Mouse (Mus musculus): ENCODE measurements at regions not wholly inside any gene's neighbourhood (a gene's known extent, or its start where the extent isn't known, plus 50 kb on each side); places are given as distances from the start of the nearest gene placed in this dataset.
"Not testable (repeated sequence)": the region's sequence is repeated elsewhere in the genome, so short reads cannot be mapped to it uniquely, and the experiment has no call there.

DNA sequence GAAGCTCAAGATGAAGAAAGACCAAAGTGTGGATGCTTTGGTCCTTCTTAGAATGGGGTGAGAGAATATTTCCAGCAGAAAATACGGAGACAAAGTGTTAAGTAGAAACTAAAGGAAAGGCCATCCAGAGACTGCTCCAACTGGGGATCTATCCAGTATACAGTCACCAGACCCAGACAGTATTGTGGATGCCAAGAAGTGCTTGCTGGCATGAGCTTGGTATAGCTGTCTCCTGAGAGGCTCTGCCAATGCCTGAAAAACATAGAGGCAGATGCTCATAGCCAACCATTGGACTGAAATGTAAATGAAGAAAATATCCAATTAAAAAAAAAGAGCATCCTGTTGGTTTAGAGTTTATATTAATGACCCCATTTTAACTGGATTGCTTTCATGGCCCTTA is 253.8 kb downstream of the Gm8797 start:
- no peak overlapping the region for H3K4me2 ChIP-seq (ENCODE audit: low read depth, low read length)
- no peak overlapping the region for H3K27ac ChIP-seq (ENCODE audit: low read length)
- H3K27me3 ChIP-seq (ENCODE audit: control insufficient read depth, insufficient read depth, low read depth, low read length): no peaks in the 10 kb centered on the region
- no peak for ATAC-seq (ENCODE audit: low read depth)
- H3K36me3 ChIP-seq (ENCODE audit: control insufficient read depth, insufficient read depth, low read length): no peaks in the 10 kb centered on the region
- H3K4me1 ChIP-seq (replicated peaks; ENCODE audit: control insufficient read depth, insufficient read depth, low read length): no peaks in the 10 kb centered on the region
- WGBS: 82% methylated on average over 1 of the region's 1 CpGs
- H3K9ac ChIP-seq (ENCODE audit: low read length): no peak overlapping the region
- no peak overlapping the region for H3K4me3 ChIP-seq (ENCODE audit: low read length)
- no peaks in the 10 kb centered on the region for H3K9me3 ChIP-seq (ENCODE audit: control insufficient read depth, low read length)

DNA sequence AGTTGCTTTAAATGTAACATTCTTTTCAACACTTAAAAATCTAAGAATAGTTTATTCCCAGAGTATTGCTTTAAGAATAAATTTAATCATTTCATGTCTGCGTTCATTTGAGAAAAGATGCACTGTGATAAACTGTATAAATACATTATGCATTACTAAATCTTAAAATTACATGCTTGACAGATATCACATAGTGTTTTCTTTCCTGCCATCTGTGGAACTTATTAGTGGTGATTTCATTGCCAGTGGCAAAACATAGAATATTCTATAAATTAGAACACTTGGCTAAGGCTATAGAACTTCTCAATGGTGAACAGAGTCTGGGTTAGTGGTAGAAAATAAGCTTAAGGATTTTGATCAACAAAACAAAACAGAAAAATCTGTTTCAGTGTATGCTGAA is 268.1 kb downstream of the Gm8797 start:
- H3K4me1 ChIP-seq (replicated peaks; ENCODE audit: control insufficient read depth, insufficient read depth, low read length): no peaks in the 10 kb centered on the region
- H3K9me3 ChIP-seq (ENCODE audit: control insufficient read depth, low read length): no peaks in the 10 kb centered on the region
- no peak overlapping the region for H3K9ac ChIP-seq (ENCODE audit: low read length)
- H3K27ac ChIP-seq (ENCODE audit: low read length): no peak overlapping the region
- H3K27me3 ChIP-seq (ENCODE audit: control insufficient read depth, insufficient read depth, low read depth, low read length): no peaks in the 10 kb centered on the region
- H3K4me2 ChIP-seq (ENCODE audit: low read depth, low read length): no peak overlapping the region
- ATAC-seq (ENCODE audit: low read depth): no peak
- no peaks in the 10 kb centered on the region for H3K36me3 ChIP-seq (ENCODE audit: control insufficient read depth, insufficient read depth, low read length)
- 72% methylated on average over 1 of the region's 1 CpGs for WGBS
- H3K4me3 ChIP-seq (ENCODE audit: low read length): no peak overlapping the region

DNA sequence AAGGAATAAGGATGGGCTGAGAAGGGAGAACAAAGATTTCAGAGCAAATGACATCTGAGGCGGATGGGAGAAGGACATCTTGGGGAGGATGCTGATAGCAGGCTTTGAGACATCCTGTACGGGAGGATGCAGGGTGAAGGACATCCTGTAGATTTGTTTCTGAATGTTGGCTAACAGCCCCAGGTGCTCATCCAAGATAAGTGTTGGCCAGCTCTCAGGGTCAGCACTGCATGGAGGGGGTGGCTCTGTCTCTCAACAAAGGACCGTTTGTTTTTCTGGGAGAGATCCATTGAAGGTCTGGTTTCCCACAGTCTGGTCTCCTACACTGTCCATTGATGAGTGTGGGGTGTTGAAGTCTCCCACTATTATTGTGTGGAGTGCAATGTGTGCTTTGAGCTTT is 290.7 kb downstream of the Gm8797 start:
- H3K4me1 ChIP-seq (replicated peaks; ENCODE audit: control insufficient read depth, insufficient read depth, low read length); H3K9me3 ChIP-seq (ENCODE audit: control insufficient read depth, low read length); H3K4me3 ChIP-seq (ENCODE audit: low read length); ATAC-seq (ENCODE audit: low read depth); H3K36me3 ChIP-seq (ENCODE audit: control insufficient read depth, insufficient read depth, low read length); H3K4me2 ChIP-seq (ENCODE audit: low read depth, low read length); H3K27me3 ChIP-seq (ENCODE audit: control insufficient read depth, insufficient read depth, low read depth, low read length); H3K27ac ChIP-seq (ENCODE audit: low read length); H3K9ac ChIP-seq (ENCODE audit: low read length): not testable (repeated sequence)
- 71% methylated on average over 3 of the region's 3 CpGs for WGBS

DNA sequence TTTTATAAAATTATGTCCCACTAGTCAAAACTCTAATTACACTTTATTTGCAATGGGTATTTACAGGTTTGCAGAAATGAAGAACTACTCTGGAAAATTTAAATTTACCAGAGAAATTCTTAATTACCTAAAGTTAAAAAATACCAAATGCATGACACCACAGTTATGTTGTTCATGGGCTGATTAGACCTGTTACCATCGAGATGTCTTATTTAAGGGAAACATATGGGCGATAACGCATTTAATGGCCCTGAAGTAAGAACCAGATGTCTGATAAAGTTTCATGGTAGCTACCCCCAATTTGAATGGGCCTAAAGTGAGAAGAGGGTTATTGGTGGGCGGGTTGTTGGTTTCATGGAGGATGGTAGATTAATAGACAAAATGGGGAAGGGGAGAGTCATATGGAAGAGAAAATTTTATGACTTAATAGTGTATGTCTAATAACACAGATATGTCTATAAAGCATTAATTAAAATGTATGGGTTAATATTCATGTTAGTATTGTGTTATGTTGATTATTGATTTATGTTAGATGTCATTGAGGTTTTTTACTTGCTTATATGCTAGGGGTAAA is 299.0 kb downstream of the Gm8797 start:
- Histone ChIP-seq H3K4me1 (replicated peaks; ENCODE audit: control insufficient read depth, insufficient read depth, low read length) (no peaks in the 10 kb centered on the region), H3K4me3 (ENCODE audit: low read length) (no peak overlapping the region), H3K27ac (ENCODE audit: low read length) (no peak overlapping the region), H3K9me3 (ENCODE audit: control insufficient read depth, low read length) (no peaks in the 10 kb centered on the region), H3K27me3 (ENCODE audit: control insufficient read depth, insufficient read depth, low read depth, low read length) (no peaks in the 10 kb centered on the region), H3K36me3 (ENCODE audit: control insufficient read depth, insufficient read depth, low read length) (no peaks in the 10 kb centered on the region), H3K9ac (ENCODE audit: low read length) (no peak overlapping the region), H3K4me2 (ENCODE audit: low read depth, low read length) (no peak overlapping the region)
- WGBS: 82% methylated on average over 4 of the region's 4 CpGs
- ATAC-seq (ENCODE audit: low read depth): no peak

DNA sequence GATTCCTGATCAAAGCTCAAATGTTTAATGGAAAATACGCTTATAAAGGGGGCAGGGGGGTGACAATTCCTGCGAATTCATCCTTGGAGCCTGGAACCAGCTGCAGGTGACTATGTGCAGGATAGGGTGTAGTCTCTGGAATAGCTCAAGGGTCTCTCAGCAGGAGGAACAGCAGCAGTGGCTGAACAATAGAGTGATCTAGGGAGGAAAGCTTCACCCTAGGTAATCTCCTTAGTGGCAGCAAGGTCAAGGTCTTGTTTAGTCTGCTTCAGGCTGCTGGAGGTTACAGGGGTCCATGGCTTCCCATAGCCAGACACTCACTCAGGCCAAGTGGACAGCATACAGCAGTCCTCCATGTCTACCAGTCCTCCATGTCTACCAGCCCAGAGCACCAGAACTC is 301.3 kb downstream of the Gm8797 start:
- no peak for ATAC-seq (ENCODE audit: low read depth)
- H3K4me1 ChIP-seq (replicated peaks; ENCODE audit: control insufficient read depth, insufficient read depth, low read length): no peaks in the 10 kb centered on the region
- WGBS: 70% methylated on average over 2 of the region's 2 CpGs
- H3K36me3 ChIP-seq (ENCODE audit: control insufficient read depth, insufficient read depth, low read length): no peaks in the 10 kb centered on the region
- H3K27me3 ChIP-seq (ENCODE audit: control insufficient read depth, insufficient read depth, low read depth, low read length): no peaks in the 10 kb centered on the region
- H3K9ac ChIP-seq (ENCODE audit: low read length): no peak overlapping the region
- H3K4me3 ChIP-seq (ENCODE audit: low read length): no peak overlapping the region
- H3K27ac ChIP-seq (ENCODE audit: low read length): no peak overlapping the region
- H3K9me3 ChIP-seq (ENCODE audit: control insufficient read depth, low read length): no peaks in the 10 kb centered on the region
- H3K4me2 ChIP-seq (ENCODE audit: low read depth, low read length): no peak overlapping the region

DNA sequence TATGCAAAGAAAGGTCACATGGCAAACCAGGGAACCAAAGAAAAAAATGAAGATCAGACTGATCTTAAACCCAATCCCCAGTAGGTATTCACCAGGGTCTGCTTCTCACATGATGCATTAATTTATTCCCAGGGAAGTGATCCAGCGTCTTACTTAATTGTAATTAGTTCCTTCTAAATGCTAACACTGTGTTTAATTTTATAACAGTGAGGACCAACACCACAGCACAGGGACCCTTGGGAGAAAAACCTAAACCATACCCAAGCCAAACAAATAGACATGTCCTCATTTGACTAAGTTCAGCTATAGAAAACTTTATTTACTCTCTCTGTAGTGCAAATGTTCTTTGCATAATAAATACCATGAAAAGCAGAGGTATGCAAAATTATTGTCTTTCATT is 333.2 kb downstream of the Gm8797 start:
- Histone ChIP-seq H3K9me3 (ENCODE audit: control insufficient read depth, low read length) (no peaks in the 10 kb centered on the region), H3K27me3 (ENCODE audit: control insufficient read depth, insufficient read depth, low read depth, low read length) (no peaks in the 10 kb centered on the region), H3K4me3 (ENCODE audit: low read length) (no peak overlapping the region), H3K9ac (ENCODE audit: low read length) (no peak overlapping the region), H3K4me2 (ENCODE audit: low read depth, low read length) (no peak overlapping the region), H3K27ac (ENCODE audit: low read length) (no peak overlapping the region), H3K36me3 (ENCODE audit: control insufficient read depth, insufficient read depth, low read length) (no peaks in the 10 kb centered on the region), H3K4me1 (replicated peaks; ENCODE audit: control insufficient read depth, insufficient read depth, low read length) (no peaks in the 10 kb centered on the region)
- ATAC-seq (ENCODE audit: low read depth): no peak
- 78% methylated on average over 1 of the region's 1 CpGs for WGBS

DNA sequence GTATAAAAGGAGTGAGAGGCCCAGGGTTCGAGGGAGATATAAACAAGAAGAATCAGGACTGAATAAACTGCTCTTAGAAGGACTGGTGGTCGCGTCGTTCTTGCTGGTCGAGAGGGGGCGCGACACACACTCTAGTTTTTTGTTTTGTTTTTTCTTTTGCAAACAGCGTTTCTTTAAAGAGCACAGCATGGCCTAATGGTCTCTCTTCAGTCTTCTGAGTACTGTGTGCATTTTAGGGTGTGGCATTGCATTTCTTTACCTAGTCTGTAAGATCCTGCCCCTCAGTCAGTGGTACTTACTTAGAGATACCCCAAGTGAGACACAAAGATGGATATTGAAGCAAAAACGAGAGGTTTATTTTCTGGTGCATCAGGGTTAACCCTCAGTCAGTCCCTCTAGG is 336.7 kb downstream of the Gm8797 start:
- WGBS: 65% methylated on average over 9 of the region's 9 CpGs
- Histone ChIP-seq H3K27ac (ENCODE audit: low read length) (no peak overlapping the region), H3K9me3 (ENCODE audit: control insufficient read depth, low read length) (no peaks in the 10 kb centered on the region), H3K4me1 (replicated peaks; ENCODE audit: control insufficient read depth, insufficient read depth, low read length) (no peaks in the 10 kb centered on the region), H3K4me3 (ENCODE audit: low read length) (no peak overlapping the region), H3K36me3 (ENCODE audit: control insufficient read depth, insufficient read depth, low read length) (no peaks in the 10 kb centered on the region), H3K4me2 (ENCODE audit: low read depth, low read length) (no peak overlapping the region), H3K9ac (ENCODE audit: low read length) (no peak overlapping the region), H3K27me3 (ENCODE audit: control insufficient read depth, insufficient read depth, low read depth, low read length) (no peaks in the 10 kb centered on the region)
- no peak for ATAC-seq (ENCODE audit: low read depth)

DNA sequence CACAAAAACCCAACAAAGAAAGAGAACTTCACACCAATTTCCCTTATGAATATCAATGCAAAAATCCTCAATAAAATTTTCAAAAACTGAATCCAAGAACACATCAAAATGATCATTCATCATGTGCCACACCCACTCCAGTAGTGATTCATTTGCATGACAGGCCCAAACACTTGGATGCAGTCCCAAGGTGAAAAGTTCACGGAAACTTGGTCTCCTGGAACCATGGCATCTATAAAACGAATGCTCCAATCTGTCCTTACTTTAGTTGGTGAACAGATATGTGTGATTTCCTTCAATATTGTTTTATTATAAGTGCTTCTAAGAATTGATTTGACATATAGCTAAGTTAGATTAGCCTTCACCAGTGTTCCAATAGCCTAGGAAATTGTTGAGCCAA is 343.3 kb downstream of the Gm8797 start:
- no peaks in the 10 kb centered on the region for H3K36me3 ChIP-seq (ENCODE audit: control insufficient read depth, insufficient read depth, low read length)
- H3K9ac ChIP-seq (ENCODE audit: low read length): no peak overlapping the region
- ATAC-seq (ENCODE audit: low read depth): no peak
- H3K4me1 ChIP-seq (replicated peaks; ENCODE audit: control insufficient read depth, insufficient read depth, low read length): no peaks in the 10 kb centered on the region
- no peak overlapping the region for H3K4me3 ChIP-seq (ENCODE audit: low read length)
- WGBS: 77% methylated on average over 2 of the region's 2 CpGs
- H3K4me2 ChIP-seq (ENCODE audit: low read depth, low read length): no peak overlapping the region
- no peak overlapping the region for H3K27ac ChIP-seq (ENCODE audit: low read length)
- H3K27me3 ChIP-seq (ENCODE audit: control insufficient read depth, insufficient read depth, low read depth, low read length): no peaks in the 10 kb centered on the region
- no peaks in the 10 kb centered on the region for H3K9me3 ChIP-seq (ENCODE audit: control insufficient read depth, low read length)

DNA sequence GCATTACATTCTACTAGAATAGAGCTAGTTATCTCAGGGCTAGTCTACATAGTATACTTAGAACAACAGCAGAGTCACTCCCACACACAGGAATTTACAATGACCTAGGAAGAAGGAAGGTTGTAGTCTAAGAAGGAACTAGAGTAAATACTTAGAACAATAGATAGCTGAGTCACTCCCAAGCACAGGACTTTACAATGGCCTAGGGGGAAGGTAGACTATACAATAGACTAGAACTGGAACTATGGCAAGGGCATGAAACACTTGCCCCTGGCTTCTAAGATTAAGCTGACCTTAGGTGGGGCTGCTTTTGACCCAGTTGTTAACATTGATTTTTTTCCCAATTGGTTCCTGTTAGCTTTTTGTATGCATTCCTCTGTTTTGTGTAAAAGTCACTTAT is 343.8 kb downstream of the Gm8797 start:
- H3K9ac ChIP-seq (ENCODE audit: low read length); H3K4me1 ChIP-seq (replicated peaks; ENCODE audit: control insufficient read depth, insufficient read depth, low read length); H3K36me3 ChIP-seq (ENCODE audit: control insufficient read depth, insufficient read depth, low read length); H3K27me3 ChIP-seq (ENCODE audit: control insufficient read depth, insufficient read depth, low read depth, low read length); H3K9me3 ChIP-seq (ENCODE audit: control insufficient read depth, low read length); ATAC-seq (ENCODE audit: low read depth); H3K4me2 ChIP-seq (ENCODE audit: low read depth, low read length); H3K27ac ChIP-seq (ENCODE audit: low read length); H3K4me3 ChIP-seq (ENCODE audit: low read length): not testable (repeated sequence)

DNA sequence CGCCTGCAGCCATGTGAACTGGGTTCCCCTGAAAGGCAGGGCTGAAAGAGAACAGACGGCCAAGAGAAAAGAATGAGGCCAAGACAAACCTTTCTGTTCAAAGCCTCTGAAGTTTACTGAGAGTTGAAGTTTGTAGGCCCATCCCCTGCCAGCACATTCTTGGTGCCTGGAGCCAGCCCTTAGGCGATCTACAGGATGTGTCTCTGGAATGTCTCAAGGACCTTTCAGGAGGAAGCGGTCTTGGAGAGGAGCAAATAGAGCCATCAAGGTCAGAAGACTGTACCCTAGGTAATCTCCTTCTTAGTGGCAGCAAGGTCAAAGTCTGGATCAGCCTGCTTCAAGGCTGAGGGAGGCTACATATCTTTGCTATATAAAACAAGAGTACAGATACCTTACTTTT is 350.3 kb downstream of the Gm8797 start:
- no peak for ATAC-seq (ENCODE audit: low read depth)

More for the DNA sequence above, 350.3 kb downstream of the Gm8797 start:
- H3K9me3 ChIP-seq (ENCODE audit: control insufficient read depth, low read length): no peaks in the 10 kb centered on the region
- no peak overlapping the region for H3K9ac ChIP-seq (ENCODE audit: low read length)
- H3K4me3 ChIP-seq (ENCODE audit: low read length): no peak overlapping the region
- no peaks in the 10 kb centered on the region for H3K36me3 ChIP-seq (ENCODE audit: control insufficient read depth, insufficient read depth, low read length)
- no peaks in the 10 kb centered on the region for H3K4me1 ChIP-seq (replicated peaks; ENCODE audit: control insufficient read depth, insufficient read depth, low read length)
- H3K27me3 ChIP-seq (ENCODE audit: control insufficient read depth, insufficient read depth, low read depth, low read length): no peaks in the 10 kb centered on the region
- no peak overlapping the region for H3K27ac ChIP-seq (ENCODE audit: low read length)
- no peak overlapping the region for H3K4me2 ChIP-seq (ENCODE audit: low read depth, low read length)
- 56% methylated on average over 4 of the region's 4 CpGs for whole genome bisulfite sequencing

Measured in lung, embryonic 16.5 days (tissue).